Mouse (Mus musculus) spleen, adult 18-20 months (tissue): Measurements from ENCODE around the gene Ntn4.
"Not testable (repeated sequence)": the region's sequence is repeated elsewhere in the genome, so short reads cannot be mapped to it uniquely, and the experiment has no call there.

Experiments
- DNase-seq, 2 experiments: peaks; one replicate each; pipeline ENCODE4 v3.0.0; 2022; ENCODE audit warnings: mixed read lengths in 2 of 2

The Ntn4 gene

DNA sequence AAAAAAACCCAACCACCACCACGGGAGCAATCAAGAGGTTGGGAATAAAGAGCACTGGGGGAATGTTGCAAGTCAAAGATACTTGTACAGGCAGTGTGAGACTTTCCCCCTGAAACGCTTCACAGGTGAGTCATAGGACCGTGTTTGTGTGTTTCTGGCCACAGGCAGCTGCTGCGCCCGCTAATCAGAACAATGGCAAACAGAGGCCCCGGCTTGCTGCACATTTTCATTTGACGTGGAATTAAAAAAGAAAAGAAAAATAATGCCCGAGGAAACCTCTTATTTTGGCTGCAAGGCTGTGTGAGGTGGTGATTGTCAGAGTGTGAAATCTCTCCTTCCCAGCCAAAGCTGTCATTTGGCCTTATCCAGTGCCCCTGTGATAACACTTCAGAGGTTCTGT is 2.4 kb downstream of the Ntn4 start:
- no peak for DNase-seq

GRCm38 (mm10) chr10:93644451-93644941 is 4.0 kb downstream of the Ntn4 start:
- DNase-seq = no peak

GRCm38 (mm10) chr10:93647655-93648561 is 7.4 kb downstream of the Ntn4 start:
- DNase-seq = no peak

DNA sequence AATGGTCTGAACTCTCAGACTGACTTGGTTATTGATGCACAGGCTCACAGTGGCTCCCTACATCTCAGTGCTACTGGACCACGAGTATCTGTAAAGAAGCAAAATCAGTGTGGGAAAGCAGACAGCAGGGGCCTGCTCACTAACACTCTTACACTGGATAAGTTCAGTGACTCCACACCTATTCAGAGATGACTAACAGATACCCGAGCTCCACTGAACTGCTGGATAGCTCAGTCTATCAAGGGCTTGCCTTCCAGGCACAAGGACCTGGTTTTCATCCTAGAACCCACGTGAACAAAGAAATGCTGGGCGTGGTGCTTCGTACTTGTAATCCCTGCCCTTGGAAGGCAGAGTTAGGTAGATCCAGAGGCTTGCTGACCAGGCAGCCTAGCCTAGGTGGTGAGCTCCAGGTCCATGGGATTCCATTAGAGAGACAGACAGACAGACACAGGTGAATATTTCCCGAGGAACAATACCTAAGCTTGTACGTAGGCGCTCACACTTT is 8.2 kb downstream of the Ntn4 start:
- no peak for DNase-seq

DNA sequence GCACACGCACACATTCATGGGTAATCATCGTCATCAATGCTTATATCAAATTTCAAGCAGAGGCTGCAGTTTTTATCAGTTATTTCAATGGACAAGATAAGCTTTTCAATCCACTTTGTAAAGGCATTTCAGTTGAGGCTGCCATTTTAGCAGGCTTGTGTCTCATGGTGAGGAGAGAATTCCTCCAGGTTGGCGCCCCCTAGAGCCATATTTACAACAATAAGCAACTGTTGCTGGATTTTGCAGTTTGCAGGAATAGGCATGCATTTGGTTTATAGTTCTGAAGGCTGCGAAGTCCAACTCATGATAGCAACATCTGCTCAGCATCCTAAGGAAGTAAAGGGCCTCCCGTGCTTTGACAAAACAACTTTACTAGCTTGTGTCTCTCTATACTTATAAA is 8.6 kb downstream of the Ntn4 start:
- no peak for DNase-seq

DNA sequence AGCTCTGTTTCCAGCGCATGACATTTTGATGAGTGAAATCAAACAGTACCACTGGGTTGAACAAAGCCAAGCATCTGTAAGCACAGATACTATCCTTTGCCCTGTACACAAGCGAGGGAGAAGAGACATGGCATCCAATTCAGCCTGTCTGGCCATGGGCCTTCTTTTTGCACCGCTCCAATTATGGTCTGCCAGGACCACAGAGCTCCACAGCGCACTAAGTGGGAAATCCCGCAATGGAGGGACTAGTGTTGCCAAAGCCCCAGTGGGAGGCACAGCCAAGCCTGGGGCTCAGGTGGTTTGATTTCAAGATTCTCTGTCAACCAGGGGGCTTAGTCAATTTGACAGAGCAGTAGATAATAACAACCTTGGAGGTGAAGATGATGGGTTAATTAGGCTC is 9.1 kb downstream of the Ntn4 start:
- no peak for DNase-seq

GRCm38 (mm10) chr10:93653322-93653721 is 12.8 kb downstream of the Ntn4 start:
- no peak for DNase-seq

- DNase-seq = no peak
These were observed 14.9 kb downstream of the Ntn4 start for GRCm38 (mm10) chr10:93655428-93655827.

GRCm38 (mm10) chr10:93659792-93660191 is 19.3 kb downstream of the Ntn4 start:
- no peak for DNase-seq

DNA sequence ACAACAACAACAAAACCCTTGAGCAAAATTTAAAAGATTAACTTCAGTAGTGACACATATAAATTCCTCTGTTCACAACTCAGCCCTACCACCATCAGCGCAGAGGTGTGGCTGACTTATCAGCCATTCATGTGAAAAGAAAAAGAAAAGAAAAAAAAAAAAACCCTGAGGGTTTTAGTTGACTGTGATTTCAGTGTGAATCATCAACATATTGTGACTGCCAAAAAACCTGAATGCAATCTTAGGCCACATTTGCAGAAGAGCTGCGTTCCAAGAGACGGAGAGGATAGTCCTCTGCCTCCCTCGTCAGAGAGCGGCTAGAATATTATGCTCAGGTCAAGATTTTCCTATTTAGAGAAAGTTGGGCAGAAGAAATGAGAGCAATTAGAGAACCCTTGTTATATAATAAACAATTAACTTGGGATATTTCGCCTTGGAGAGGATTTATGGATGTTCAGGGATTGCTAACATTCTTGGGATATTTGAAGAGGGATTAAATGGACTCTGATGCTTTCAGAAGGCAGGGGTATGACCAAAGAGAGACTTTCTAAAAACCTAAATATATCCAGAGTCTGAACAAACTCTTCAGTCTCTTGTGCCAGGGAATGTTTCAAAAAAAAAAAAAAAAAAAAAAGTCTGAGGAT is 21.0 kb downstream of the Ntn4 start:
- DNase-seq = no peak

DNA sequence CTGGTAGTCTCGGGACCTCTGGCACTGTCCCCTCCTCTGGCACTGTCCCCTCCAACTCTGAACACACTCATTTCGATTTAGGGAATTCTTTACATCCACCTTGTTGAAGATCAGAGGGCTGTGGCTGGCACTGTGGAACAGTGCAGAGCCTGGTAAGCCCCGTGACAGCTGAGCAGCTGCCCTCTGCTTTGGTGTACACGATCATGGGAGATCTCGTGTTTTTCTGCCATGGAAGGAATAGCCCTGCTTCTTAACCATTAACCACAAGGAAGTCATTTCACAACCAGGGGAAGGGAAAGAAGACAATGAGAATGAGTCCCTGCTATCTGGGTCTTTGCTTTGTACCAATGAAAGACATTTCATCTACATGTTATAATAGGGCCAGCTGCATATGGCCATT is 21.5 kb downstream of the Ntn4 start:
- no peak for DNase-seq

- DNase-seq = no peak
These were observed 25.7 kb downstream of the Ntn4 start for GRCm38 (mm10) chr10:93666222-93666621.

DNA sequence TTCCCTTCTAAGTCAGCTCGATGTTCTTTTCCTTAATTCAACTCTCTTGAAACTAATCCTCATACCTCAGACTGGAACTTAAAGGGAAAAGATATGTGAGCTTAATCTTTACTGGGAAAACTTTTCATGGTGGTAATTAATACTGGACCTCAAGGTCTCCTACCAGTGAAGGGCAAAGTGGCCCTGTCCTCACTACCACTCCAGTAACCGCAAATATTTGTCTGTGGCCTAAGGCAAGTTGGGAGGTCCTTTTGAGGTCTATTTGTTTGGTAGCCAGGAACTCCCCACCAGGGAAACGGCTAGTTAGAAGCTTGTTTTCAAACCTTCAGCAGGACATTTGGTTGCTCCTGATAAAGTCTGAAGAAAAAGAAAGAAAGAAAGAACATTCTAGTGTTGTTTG is 26.5 kb downstream of the Ntn4 start:
- DNase-seq = no peak

- DNase-seq = no peak
These were observed 32.4 kb downstream of the Ntn4 start for GRCm38 (mm10) chr10:93672646-93673479.

DNA sequence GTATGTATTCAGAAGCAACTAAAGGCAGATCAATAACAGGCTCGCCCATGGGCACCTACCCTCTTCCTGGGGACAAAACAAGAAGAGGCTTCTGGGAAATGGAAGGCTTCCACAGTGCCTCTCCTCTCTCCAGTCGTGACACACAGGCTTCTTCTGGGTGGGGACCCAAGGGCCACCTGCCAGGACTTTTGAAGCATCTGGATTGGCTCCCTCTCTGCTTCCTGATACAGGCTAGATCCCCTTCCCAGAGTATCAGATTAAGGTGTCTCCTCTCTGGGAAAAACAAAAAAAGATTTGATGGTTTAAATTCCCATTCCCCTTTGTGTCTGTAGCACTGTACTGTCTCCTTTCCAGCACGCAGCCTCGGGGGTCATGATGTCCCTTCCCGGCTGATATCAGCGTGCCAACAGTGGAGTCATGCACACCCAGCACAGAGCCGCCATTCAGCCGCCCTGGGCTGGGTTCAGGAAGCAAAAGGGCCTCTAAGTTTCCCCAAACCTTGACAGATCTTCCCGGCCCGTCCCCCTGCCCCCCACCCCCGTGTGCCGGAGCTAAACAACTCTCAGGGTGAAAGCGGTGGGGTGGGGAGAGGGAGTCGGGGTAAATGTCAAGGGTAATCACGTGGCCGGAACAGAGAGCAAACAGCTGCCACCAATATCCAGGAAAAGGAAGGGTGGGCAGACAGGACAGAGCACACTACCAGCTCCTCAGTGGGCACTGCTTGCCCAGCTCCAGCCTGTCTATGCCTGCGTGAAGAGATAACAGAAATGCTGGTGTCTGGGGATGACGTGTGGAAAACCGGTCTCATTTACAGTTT is 38.9 kb downstream of the Ntn4 start:
- DNase-seq = no peak

GRCm38 (mm10) chr10:93680680-93681377 is 40.3 kb downstream of the Ntn4 start:
- no peak for DNase-seq

DNA sequence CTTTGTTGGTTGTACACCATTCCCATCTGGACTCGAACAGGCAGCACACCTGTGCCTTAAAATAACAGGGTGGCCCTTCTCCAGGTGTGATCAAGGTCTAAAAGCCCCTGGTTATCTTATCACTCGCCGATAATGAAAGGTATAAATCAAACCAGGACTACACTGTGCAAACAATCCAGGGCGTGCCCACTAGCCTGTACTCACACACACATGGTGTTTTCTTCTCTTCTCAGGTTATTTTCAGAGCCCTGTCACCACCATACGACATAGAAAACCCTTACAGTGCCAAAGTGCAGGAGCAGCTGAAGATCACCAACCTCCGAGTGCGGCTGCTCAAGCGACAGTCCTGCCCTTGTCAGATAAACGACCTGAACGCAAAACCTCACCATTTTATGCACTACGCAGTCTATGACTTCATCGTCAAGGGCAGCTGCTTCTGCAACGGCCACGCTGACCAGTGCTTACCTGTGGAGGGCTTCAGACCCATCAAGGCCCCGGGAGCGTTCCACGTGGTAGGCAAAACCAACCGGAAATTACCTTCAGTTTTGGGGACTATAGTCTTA is 41.8 kb downstream of the Ntn4 start:
- no peak for DNase-seq

- no peak for DNase-seq
These were observed 42.7 kb downstream of the Ntn4 start for GRCm38 (mm10) chr10:93683185-93683584.

DNA sequence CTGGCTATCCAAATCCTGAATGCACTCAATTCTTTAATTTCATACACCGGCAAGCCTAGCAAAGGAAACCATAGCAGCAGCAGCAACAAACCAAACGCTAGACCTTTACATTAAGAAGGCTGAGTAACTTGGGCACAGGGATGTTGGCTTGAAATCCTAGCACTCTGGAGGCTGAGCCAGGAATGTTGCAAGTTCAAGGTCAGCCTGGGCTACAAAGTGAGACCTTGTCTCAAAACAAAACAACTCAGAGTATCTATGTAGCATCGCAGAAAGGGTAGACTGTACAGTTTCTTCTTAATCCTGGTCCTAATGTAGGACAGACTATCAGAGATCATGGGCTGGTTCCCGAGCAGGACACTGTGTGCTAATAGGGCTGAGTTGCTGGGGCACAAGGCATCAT is 43.4 kb downstream of the Ntn4 start:
- no peak for DNase-seq

- DNase-seq = not testable (repeated sequence)
These were observed 44.9 kb downstream of the Ntn4 start for GRCm38 (mm10) chr10:93685416-93685815.

- DNase-seq = no peak
These were observed 46.1 kb downstream of the Ntn4 start for GRCm38 (mm10) chr10:93686579-93686978.
